Mouse (Mus musculus) olfactory bulb, adult 2 months (tissue): Measurements from ENCODE around the gene Parp2. TPM values are rescaled to one million over a fixed set of nuclear protein-coding genes. Genes with fewer than 3 reads are reported as not detected.
"Not testable (repeated sequence)": the region's sequence is repeated elsewhere in the genome, so short reads cannot be mapped to it uniquely, and the experiment has no call there.

Source experiments
- H3K27ac ChIP-seq: fragments of 200-500 bp; 2 replicates; pipeline ENCODE4 v1.5.1; 2012; ENCODE audit warnings: low read depth, low read length; ENCODE audit not compliant: insufficient read depth
- H3K4me1 ChIP-seq: fragments of 200-500 bp; 2 replicates; pipeline ENCODE4 v1.6.1; 2012; ENCODE audit warnings: low read length; ENCODE audit not compliant: control insufficient read depth, insufficient read depth
- H3K4me3 ChIP-seq: fragments of 200-500 bp; 2 replicates; pipeline ENCODE4 v1.5.1; 2012; ENCODE audit warnings: mild to moderate bottlenecking, low read depth, low read length, moderate library complexity; ENCODE audit not compliant: insufficient read depth
- CTCF ChIP-seq: fragments of 200-500 bp; IDR thresholded peaks from 2 replicates; pipeline ENCODE4 v1.5.1; 2012; ENCODE audit warnings: low read depth, mild to moderate bottlenecking, low read length, moderate library complexity; ENCODE audit not compliant: insufficient read depth
- POLR2A ChIP-seq: fragments of 200-500 bp; IDR thresholded peaks from 2 replicates; pipeline ENCODE4 v1.6.1; 2012; ENCODE audit warnings: mild to moderate bottlenecking, low read depth, low read length, moderate library complexity; ENCODE audit not compliant: insufficient read depth
- WGBS: fragments of 180-500 bp; shearing (Covaris S2); methylation state at CpG from one replicate; pipeline ENCODE4 v1.1.7; 2018; 5-methylcytosine and 5-hydroxymethylcytosine counted together
- polyA plus RNA-seq: library from polyadenylated mRNA; stranded (reverse); fragments of >200 nt; gene quantifications from 2 replicates; pipeline ENCODE4 v1.2.4, GENCODE M21; 2012; ENCODE audit warnings: low replicate concordance; ENCODE audit not compliant: missing spikeins, insufficient read depth, insufficient read length

Gene Parp2
- polyA plus RNA-seq, 1 experiment: not detected

- no peak overlapping the region for H3K27ac ChIP-seq
- 93% methylated on average over 24 of the region's 24 CpGs for WGBS
- no peak overlapping the region for H3K4me3 ChIP-seq
- no peaks in the 10 kb centered on the region for H3K4me1 ChIP-seq
- TF ChIP-seq POLR2A: no peak
- no peak for TF ChIP-seq CTCF
These were observed 12.2 kb upstream of the Parp2 start for GRCm38 (mm10) chr14:50795261-50795935.

DNA sequence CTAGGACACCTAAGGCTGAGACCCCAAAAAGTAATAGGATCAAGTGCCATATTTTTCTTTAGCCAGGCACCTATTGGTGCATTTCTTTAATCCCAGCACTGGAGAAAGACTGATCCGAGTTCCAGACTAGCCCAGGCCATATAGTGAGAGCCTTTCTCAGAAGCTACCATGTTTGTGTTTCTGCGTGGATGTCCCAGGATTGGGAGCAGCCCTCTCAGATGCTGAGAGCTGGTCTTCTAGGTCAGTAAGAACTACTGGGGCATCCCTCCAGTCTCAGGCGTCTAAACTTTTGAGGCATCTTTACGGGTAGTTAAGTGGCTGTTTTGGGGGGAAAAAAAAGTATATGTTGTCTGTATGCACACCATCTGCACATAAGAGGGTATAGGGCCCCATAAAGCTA lies 11.7 kb upstream of the Parp2 start:
- no peaks in the 10 kb centered on the region for H3K4me1 ChIP-seq
- H3K4me3 ChIP-seq: no peak overlapping the region
- no peak overlapping the region for H3K27ac ChIP-seq
- TF ChIP-seq POLR2A (no peak), CTCF (no peak)
- 88% methylated on average over 4 of the region's 4 CpGs for WGBS

DNA sequence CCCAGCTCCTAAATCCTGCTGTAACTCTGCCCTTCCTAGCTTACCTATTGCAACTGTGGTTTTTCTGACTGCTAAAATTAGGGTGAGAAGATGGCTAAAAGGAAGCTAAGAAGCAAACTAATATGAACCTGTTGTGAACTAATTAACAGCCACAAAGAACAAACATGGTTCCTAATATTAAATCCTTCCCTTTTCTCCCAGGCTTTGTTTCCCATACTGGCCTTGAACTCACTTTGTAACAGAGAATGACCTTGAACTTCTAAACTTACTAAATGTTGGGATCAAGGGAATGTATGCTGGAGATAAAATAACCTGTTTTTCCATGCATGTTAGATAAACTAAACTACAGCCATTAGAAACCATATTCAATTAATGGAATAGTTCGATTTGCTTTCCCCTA lies 11.2 kb upstream of the Parp2 start:
- no peak overlapping the region for H3K4me3 ChIP-seq
- WGBS: 92% methylated on average over 1 of the region's 1 CpGs
- H3K4me1 ChIP-seq: no peaks in the 10 kb centered on the region
- TF ChIP-seq POLR2A (no peak), CTCF (no peak)
- H3K27ac ChIP-seq: no peak overlapping the region

DNA sequence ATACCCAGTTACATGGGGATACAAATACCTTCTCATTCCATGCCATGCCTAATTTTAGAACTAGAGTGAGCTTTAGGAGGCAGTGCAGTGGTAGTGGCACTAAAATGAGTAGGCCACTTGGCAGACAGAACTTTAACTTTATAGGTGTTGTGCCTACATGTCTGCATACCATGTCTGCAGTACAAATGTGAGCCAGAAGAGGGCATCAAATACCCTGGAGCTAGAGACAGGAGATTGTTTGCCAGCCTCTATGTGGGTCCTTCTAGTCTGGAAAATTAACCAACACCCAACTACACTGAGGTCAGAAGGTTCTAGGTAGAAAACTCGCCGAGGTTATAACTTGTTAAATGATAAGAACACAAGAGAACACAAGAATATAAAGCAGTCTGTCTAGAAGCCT lies 9.1 kb upstream of the Parp2 start:
- TF ChIP-seq CTCF (no peak), POLR2A (no peak)
- Histone ChIP-seq H3K4me1 (no peaks in the 10 kb centered on the region), H3K27ac (no peak overlapping the region), H3K4me3 (no peak overlapping the region)
- WGBS: 66% methylated on average over 2 of the region's 2 CpGs

DNA sequence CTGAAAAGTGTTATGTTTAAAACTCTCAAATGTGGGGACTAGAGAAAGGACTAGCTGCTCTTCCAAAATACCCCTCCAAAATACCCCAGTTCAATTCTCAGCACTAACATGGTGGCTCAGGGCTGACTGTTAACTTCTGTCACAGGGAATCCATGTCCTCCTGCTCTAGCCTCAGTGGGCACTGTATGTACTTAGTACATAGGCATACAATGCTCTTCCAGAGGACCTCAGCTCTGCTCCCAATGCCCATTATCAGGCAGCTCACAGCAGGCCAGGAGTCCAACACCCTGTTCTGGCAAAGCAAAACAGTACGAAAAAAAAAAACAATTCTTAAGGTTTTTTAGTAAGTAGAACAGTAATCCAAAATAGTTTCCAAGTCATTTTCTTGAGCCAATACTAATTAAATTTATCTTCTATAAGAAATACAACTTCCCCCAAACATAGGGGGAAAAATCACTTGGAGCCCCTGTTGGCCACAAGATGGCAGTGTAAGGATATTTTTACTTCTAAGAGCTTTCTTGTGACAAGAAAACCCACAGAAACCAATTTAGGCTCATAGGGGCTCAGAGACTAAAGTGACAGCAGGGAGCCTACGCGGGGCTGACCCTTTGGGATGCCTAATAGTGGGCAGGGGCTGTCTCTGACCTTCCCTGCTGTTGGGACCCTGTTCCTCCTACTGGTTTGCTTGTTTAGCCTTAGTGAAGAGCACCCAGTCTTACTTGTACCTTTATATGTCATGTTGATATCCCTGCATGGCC lies 8.0 kb upstream of the Parp2 start:
- Histone ChIP-seq H3K4me3 (no peak overlapping the region), H3K27ac (no peak overlapping the region)
- no peak for TF ChIP-seq CTCF
- TF ChIP-seq POLR2A: no peak

DNA sequence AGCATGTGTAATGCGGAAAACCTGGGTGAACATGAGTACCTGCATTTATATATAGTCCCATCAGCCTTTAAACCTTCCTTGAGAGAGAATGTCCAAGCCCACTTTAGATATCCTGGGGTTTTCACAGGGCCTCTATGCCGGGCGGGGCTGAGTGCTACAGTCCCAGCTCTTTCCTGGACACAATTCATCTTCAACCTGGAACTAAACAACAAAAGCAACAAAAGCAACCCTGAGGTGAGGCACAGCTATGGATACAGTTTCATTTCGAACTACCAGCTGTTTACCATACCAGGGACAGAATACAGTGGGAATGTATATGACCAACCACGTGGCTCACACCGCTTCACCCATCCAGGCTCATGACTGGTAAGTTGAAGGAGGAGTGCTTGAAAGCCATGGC lies 5.2 kb upstream of the Parp2 start:
- TF ChIP-seq CTCF: no peak
- TF ChIP-seq POLR2A: no peak
- 89% methylated on average over 6 of the region's 6 CpGs for WGBS
- H3K4me3 ChIP-seq: no peak overlapping the region
- no peak overlapping the region for H3K27ac ChIP-seq
- no peaks in the 10 kb centered on the region for H3K4me1 ChIP-seq

More for the DNA sequence above, 8.0 kb upstream of the Parp2 start:
- WGBS: 2% methylated on average over 3 of the region's 3 CpGs
- H3K4me1 ChIP-seq: no peaks in the 10 kb centered on the region

DNA sequence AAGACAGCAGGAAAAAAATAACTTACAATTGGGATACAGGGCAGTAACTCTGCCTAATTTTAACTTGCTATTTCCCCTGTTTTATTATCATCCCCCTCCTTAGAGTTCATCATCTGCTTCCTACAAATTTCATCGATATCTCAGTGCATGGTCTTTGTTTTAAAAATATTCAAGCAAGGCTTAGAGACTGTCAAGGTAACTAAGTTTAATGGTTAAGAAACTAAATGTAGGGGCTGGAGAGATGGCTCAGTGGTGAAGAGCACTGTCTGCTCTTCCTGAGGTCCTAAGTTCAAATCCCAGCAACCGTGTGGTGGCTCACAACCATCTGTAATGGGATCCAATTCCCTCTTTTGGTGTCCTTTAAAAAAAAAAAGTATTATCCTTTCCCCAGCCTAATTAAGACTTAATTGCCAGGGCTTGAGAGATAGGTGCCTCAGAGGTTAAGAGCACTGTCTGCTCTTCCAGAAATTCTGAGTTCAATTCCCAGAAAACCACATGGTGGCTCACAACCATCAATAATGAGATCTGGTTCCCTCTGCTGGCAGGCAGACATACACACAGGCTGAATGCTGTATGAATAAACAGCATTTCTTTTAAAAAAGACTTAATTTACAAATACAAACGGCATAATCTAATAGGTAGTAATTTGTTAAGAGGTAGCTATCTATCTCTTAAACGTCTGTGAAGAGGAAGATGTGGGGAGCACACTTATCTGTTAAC lies 4.6 kb upstream of the Parp2 start:
- WGBS: 54% methylated on average over 4 of the region's 4 CpGs
- Histone ChIP-seq H3K4me1 (no peaks in the 10 kb centered on the region), H3K4me3 (no peak overlapping the region), H3K27ac (no peak overlapping the region)
- TF ChIP-seq POLR2A (no peak), CTCF (no peak)

GRCm38 (mm10) chr14:50804683-50805082 lies 3.0 kb upstream of the Parp2 start:
- WGBS: 79% methylated on average over 13 of the region's 13 CpGs
- TF ChIP-seq POLR2A: no peak
- TF ChIP-seq CTCF: no peak
- H3K4me3 ChIP-seq: no peak overlapping the region
- peaks cover 3% of the 10 kb centered on the region; the same call in 1 of the 2 replicates for H3K4me1 ChIP-seq
- H3K27ac ChIP-seq: no peak overlapping the region

DNA sequence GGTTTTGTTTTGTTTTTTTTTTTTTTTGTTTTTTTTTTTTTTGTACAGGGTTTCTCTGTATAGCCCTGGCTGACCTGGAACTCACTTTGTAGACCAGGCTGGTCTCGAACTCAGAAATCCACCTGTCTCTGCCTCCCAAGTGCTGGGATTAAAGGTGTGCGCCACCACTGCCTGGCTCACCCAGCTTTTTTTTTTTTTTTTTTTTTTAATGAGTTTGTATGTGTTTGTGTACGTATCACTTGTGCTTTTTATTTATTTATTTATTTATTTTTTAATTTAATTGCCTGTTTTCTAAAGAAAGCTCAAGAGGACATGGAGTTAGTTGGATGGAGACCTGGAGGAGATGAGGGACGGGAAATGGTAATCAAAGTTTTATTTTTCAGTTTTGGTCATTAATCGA lies 1.2 kb upstream of the Parp2 start:
- not testable (repeated sequence) for H3K4me1 ChIP-seq, H3K4me3 ChIP-seq, H3K27ac ChIP-seq
- 79% methylated on average over 5 of the region's 5 CpGs for WGBS

DNA sequence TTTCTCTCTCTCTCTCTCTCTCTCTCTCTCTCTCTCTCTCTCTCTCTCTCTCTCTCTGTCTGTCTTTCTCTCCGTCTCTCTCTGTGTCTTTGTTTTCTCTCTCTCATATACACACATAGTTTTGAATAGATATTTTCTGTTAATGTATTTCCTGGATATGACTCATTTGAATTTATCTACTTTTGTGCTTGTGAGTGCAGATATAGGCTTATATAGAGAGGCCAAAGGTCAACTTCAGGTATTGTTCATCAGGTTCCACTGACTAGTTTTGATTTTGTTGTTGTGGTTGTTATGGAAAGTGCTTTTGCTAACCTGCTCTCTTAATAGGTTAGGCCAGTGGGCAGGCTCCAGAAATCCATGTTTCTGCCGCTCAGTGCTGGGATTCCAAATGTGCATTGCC lies 5.4 kb downstream of the Parp2 start:
- 91% methylated on average over 2 of the region's 2 CpGs for WGBS

More for the DNA sequence above, 5.4 kb downstream of the Parp2 start:
- no peak for TF ChIP-seq CTCF
- Histone ChIP-seq H3K4me3 (no peak overlapping the region), H3K4me1 (peaks cover 3% of the 10 kb centered on the region; the same call in 1 of the 2 replicates), H3K27ac (no peak overlapping the region)
